Mouse (Mus musculus) adrenal gland, adult (tissue): ENCODE measurements around the gene Gfra1.
A peak's percentile ranks its signal among the peaks of the same experiment; 100 is the strongest.

Experiments
- DNase-seq, 2 experiments: peaks; one replicate each; pipeline ENCODE4 v3.0.0; 2022 to 2023; ENCODE audit warnings: low spot score in 1 of 2; ENCODE audit not compliant: inconsistent age in 2 of 2

Gfra1 gene

GRCm38 (mm10) chr19:58455496-58456061 lies at the start of gene Gfra1:
TSS of gene Gfra1 (minus strand) at chr19:58455909.
- peak; percentile 35 to 75 for DNase-seq

GRCm38 (mm10) chr19:58500049-58500448 lies 44.3 kb upstream of the Gfra1 start:
- DNase-seq: no peak

DNA sequence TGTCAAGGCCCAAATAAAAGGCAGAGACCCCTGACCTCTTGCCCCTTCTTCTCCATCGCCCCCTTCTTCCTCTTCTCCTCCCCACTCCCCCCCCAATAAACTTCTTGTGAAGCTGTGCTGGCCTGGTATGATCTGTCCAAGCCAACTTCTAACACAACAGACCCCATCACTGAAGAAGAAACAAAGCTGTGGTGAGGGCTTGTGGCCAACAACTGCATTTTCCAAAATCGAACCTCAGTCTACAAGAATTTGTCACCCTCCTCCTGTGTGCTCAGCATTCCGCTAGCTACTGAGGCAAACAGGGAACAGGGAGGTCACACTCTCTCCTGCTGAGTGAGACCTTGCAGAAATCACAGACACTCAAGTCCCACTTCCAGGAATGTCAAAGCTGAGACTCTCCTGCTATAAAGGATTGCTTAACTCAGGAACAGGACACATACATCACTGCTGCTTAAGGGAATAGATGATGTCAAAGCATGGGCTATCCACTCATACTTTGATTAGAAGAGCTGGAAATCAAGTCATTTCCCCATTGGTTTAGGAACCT lies 43.8 kb upstream of the Gfra1 start:
- DNase-seq: no peak

- DNase-seq: peak in 1 of 2 experiments; percentile 59
Observed at GRCm38 (mm10) chr19:58497106-58497505, 41.4 kb upstream of the Gfra1 start.

GRCm38 (mm10) chr19:58486686-58487085 lies 31.0 kb upstream of the Gfra1 start:
- no peak for DNase-seq

- no peak for DNase-seq
Observed at GRCm38 (mm10) chr19:58482373-58482977, 26.8 kb upstream of the Gfra1 start.

- DNase-seq: no peak
Observed at GRCm38 (mm10) chr19:58474251-58474650, 18.5 kb upstream of the Gfra1 start.

DNA sequence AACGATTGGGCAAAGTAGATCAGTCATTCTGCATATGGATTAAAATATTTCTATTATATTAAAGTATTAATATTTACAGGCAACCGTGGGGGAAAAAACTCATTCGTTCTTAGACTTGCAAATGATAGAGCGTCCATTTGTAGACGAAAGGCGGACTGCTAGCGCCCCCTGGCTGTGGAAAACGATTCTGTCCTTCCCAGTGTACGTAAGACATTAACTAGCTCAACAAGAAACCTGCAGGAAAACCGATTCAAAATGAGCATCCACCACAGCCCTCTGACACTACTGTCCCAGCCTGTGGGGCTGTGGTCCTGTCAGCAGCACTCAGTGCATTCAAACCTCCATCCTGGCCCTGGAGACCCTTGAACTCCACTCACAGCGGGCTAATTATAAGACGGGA lies 13.7 kb upstream of the Gfra1 start:
- peak; percentile 67 to 92 for DNase-seq

DNA sequence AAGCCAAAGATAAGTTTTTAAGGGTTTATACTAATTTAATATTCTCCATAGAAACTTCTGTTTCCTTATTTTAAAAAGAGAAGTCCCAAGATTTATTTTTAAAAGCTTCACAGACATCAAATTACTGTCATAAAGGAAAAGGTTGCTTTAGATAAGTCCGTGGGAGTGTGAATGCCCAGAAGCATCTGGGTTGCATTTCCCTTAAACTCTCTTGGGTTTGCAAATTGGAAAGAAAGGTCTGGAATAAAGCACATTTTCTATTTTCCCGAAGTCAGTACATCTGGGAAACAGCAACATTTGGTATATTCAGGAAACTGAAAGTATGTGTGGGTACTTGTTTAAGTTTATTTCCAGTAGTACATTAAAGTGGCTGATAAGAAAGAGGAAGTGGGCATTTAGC lies 12.6 kb upstream of the Gfra1 start:
- DNase-seq: no peak

- DNase-seq: no peak
Observed at GRCm38 (mm10) chr19:58463755-58464154, 8.0 kb upstream of the Gfra1 start.

DNA sequence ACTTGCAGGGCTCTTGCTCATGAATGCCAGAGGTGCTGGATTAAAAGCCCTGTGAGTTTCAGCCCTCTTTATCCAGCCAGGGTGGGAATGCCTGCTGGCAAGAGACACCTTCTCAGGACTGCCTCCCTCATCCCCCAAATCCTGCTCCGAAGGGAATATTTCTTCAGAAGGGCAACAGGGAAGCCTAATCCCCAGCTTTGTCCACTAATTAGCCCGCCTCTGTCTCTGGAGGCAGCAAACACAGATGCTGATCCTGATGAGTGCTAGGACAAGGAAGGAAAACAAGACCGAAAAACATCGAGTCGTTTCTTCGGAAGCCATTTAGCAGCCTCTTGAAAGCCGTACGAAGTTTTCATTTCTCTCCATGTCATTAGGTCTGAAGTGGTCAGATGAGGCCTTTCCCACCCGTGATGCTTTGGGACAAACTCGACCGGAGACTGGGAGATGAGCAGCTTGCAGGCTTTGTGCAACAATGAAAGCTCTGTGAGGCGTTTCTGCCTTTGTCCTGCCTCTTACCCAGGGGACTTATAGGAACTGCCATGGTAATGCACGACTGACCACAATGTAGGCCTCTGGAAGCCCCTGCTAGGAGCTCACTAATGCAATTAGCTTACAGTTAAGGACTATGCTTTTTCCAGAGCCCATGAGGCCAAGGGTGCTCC lies 4.8 kb upstream of the Gfra1 start:
- DNase-seq: no peak

GRCm38 (mm10) chr19:58456491-58457061 lies 867 bp upstream of the Gfra1 start:
- DNase-seq: peak in 1 of 2 experiments; percentile 21

GRCm38 (mm10) chr19:58455061-58455495 lies 631 bp downstream of the Gfra1 start:
- no peak for DNase-seq

GRCm38 (mm10) chr19:58454261-58455060 lies 1.2 kb downstream of the Gfra1 start:
- DNase-seq: peak; percentile 20 to 74

DNA sequence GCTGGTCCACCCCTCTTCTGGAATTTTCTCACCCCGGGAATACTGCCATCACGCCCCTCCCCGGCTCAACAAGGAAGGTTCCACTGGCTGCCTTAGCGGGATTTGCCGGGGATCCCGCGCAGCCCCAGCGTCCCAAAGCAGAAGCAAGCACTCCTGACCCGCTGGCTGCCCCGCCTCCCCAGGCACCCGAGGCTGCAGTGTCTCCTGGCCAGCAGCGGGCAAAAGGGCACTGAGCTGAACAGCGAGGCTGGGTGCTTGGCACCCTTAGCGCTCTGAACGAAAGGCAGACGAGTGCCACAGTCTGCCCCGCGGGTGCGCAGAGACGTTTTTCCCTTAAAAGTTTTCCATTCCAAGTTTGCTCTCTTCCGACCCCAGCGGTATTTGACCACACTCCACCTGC lies 2.1 kb downstream of the Gfra1 start:
- peak; percentile 31 to 71 for DNase-seq

DNA sequence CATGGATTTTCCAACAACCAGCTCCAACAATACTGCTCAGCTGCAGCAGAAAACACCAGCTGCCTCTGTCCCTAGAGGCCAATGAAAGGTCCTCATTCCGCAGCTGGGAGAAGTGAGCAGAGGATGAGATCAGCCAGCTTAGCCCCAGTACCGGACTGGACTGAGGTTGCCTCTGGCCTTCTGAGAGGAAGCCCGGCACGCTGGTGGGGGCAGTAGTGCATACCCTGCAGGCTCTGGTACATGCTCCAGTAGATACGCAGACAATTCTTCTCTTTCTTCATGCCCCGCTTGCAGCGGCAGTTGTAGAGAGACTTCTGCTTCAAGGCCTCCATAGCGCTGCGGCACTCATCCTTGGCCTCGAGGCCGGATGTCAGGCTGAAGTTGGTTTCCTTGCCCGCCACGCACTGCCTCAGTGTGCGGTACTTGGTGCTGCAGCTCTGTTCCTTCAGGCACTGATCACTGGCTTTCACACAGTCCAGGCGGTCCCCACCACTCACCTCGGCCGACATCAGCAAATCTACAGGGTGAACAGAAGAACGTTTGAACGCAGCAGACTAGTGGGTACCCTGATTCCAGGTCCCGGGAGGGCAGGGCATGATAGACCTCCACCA lies 2.7 kb downstream of the Gfra1 start:
- peak; percentile 8 to 37 for DNase-seq

DNA sequence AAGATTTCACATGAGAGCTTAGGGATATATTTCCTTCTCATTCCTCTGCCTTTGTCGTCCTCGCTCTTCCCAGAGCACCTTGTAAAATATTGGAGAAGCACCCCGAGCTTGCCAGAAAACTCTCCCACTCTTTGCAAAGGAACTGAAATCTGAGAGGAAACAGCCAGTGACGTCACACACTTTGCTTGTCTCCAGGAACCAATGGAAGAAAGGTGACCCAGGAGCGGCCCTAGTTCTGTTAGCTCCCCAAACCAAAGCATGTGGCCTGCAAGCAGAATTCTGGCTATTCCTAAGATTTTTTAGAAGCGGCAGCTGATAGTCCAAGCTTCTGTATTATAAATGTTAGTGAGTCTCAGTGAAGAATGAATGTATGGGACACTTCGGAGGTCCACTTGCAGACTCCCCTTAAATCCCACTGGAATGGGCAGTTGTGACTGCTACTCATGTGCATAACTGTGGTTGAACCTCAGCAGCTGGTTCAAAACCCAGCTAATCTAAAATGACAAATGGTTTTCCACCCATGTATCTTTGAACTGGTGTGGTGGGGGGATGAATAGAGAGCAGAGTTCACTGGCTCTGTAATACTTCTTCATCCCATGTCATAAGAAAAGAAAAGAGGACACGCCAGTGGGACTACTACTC lies 3.4 kb downstream of the Gfra1 start:
- DNase-seq: no peak

- DNase-seq: no peak
Observed at GRCm38 (mm10) chr19:58451323-58451722, 4.4 kb downstream of the Gfra1 start.

DNA sequence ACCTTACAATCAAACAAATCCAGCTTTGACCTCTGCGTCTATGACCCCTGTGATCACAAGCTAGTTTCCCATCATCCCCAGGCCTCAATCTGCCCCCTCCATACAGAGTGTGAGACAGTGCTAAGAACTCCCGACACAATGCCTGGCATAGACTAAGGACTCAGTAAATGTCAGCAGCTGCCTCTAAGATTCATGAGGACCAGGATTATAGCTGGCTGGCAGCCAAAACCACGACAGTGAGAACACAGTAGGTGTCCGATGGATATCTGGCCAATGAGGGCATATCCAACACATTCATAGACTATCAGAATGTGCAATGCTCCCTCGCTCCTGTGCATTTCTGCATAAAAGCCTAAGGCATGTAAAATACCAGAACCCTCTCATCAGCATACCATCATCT lies 5.0 kb downstream of the Gfra1 start:
- no peak for DNase-seq
